Mouse (Mus musculus): Measurements from ENCODE around the gene Clic6. TPM values are rescaled to one million over a fixed set of nuclear protein-coding genes. Genes with fewer than 3 reads are reported as not detected.

Gene Clic6
- polyA plus RNA-seq, 2 experiments = 1.5 to 2.7 TPM

DNA sequence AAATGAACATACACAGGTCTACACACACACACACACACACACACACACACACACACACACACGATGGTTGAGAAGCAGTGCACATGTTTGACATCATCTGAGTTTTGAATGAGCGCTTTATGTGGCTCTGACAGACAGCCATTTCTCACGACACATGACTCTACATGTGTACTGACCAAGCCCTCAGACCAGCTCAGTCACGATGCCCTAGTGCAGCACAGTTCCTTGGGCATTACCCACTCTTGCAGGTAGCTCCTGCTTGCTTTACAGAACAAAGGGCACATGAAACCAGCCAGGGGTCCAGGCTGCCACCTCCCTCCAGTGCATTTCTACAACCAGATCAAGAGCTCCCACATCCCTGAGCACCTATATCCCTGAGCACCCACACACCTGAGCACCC is 42.6 kb upstream of the Clic6 start:
- Histone ChIP-seq H3K27me3 (ENCODE audit: control insufficient read depth, insufficient read depth, low read length) (no peaks in the 10 kb centered on the region), H3K27ac (replicated peaks; ENCODE audit: low read depth, low read length) (peak overlapping the region; percentile 65)
- TF ChIP-seq POLR2A (IDR thresholded peaks at IDR 0.05; ENCODE audit: borderline replicate concordance, extremely low read depth, insufficient read depth, insufficient read length) = no peak

DNA sequence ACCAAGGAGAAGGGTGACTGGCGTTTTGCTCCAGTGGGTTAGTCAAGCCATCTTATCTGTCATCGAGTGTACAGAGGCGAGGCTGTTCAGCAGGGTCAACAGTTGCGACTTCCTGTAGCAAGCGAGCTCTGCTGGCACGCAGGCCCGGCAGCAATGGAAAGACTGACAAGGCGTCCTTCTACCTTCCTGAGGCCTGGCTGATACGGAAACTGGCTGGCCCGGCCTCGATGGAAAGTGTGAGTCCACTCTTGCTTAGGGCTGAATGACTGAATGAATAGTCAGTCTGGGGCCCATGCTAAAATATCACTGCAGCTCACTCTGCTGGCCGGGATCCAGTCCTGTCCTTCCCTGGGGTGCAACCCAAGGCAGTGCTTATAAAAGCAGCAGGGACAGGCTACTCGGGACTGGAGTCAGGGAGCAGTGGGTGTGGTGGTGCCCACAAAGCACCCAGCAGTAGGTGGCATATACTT is 41.9 kb upstream of the Clic6 start:
- 58% methylated on average over 13 of the region's 13 CpGs for WGBS
- H3K4me1 ChIP-seq (ENCODE audit: control insufficient read depth, insufficient read depth, low read length) = peaks cover 19% of the 10 kb centered on the region; the same call in 1 of the 2 replicates
- H3K9ac ChIP-seq (ENCODE audit: low read depth, low read length, severe bottlenecking) = no peak overlapping the region
- H3K36me3 ChIP-seq (ENCODE audit: control insufficient read depth, insufficient read depth, low read length) = no peaks in the 10 kb centered on the region
- H3K9me3 ChIP-seq (ENCODE audit: control insufficient read depth, low read length) = no peaks in the 10 kb centered on the region
- no peak overlapping the region for H3K4me3 ChIP-seq (replicated peaks; ENCODE audit: low read length)
- H3K4me2 ChIP-seq (replicated peaks; ENCODE audit: low read depth, low read length, severe bottlenecking) = no peak overlapping the region
- DNase-seq (ENCODE audit: low spot score) (peak; percentile 74), ATAC-seq (ENCODE audit: low FRiP score, low read depth) (peak; percentile 56)
- no peak for TF ChIP-seq POLR2A (IDR thresholded peaks at IDR 0.05; ENCODE audit: borderline replicate concordance, extremely low read depth, insufficient read depth, insufficient read length)
- H3K27me3 ChIP-seq (ENCODE audit: control insufficient read depth, insufficient read depth, low read length) = no peaks in the 10 kb centered on the region
- H3K27ac ChIP-seq (replicated peaks; ENCODE audit: low read depth, low read length) = peak overlapping the region; percentile 65; the same call in 1 of the 2 replicates

More for the DNA sequence above, 42.6 kb upstream of the Clic6 start:
- DNase-seq (ENCODE audit: low spot score) (no peak), ATAC-seq (ENCODE audit: low FRiP score, low read depth) (no peak)
- Histone ChIP-seq H3K4me2 (replicated peaks; ENCODE audit: low read depth, low read length, severe bottlenecking) (no peak overlapping the region), H3K9ac (ENCODE audit: low read depth, low read length, severe bottlenecking) (no peak overlapping the region), H3K4me1 (ENCODE audit: control insufficient read depth, insufficient read depth, low read length) (peaks cover 19% of the 10 kb centered on the region; the same call in 1 of the 2 replicates), H3K4me3 (replicated peaks; ENCODE audit: low read length) (no peak overlapping the region), H3K36me3 (ENCODE audit: control insufficient read depth, insufficient read depth, low read length) (no peaks in the 10 kb centered on the region), H3K9me3 (ENCODE audit: control insufficient read depth, low read length) (no peaks in the 10 kb centered on the region)
- WGBS = 86% methylated on average over 4 of the region's 4 CpGs

DNA sequence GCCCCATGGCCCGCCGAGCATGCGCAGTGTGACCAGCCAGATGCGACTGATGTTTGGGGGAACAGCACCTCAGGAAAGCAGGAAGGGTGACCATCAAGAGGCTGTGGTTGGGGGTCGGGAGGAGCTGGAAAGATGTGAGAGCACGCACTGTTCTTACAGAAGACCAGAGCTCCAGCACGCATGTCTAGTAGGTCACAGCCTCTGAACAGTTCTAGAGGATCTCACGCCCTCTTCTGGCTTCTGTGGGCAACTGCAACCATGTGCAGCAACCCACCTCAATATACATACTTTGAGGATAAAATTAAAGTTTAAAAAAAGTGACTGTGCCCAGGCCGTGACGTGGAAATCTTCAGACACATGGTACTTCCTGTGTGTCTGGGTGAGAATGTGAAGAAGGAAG is 40.2 kb upstream of the Clic6 start:
- no peak overlapping the region for H3K4me2 ChIP-seq (replicated peaks; ENCODE audit: low read depth, low read length, severe bottlenecking)
- no peaks in the 10 kb centered on the region for H3K27me3 ChIP-seq (ENCODE audit: control insufficient read depth, insufficient read depth, low read length)
- no peak for ATAC-seq (ENCODE audit: low FRiP score, low read depth)
- no peaks in the 10 kb centered on the region for H3K9me3 ChIP-seq (ENCODE audit: control insufficient read depth, low read length)
- H3K9ac ChIP-seq (ENCODE audit: low read depth, low read length, severe bottlenecking) = no peak overlapping the region
- H3K4me1 ChIP-seq (ENCODE audit: control insufficient read depth, insufficient read depth, low read length) = peaks cover 19% of the 10 kb centered on the region; the same call in 1 of the 2 replicates
- 65% methylated on average over 10 of the region's 10 CpGs for WGBS
- no peak overlapping the region for H3K4me3 ChIP-seq (replicated peaks; ENCODE audit: low read length)
- no peak for TF ChIP-seq POLR2A (IDR thresholded peaks at IDR 0.05; ENCODE audit: borderline replicate concordance, extremely low read depth, insufficient read depth, insufficient read length)
- no peak overlapping the region for H3K27ac ChIP-seq (replicated peaks; ENCODE audit: low read depth, low read length)
- no peaks in the 10 kb centered on the region for H3K36me3 ChIP-seq (ENCODE audit: control insufficient read depth, insufficient read depth, low read length)
- peak; percentile 54 for DNase-seq (ENCODE audit: low spot score)

- no peak for ATAC-seq (ENCODE audit: low FRiP score, low read depth)
- TF ChIP-seq POLR2A (IDR thresholded peaks at IDR 0.05; ENCODE audit: borderline replicate concordance, extremely low read depth, insufficient read depth, insufficient read length) = no peak
- WGBS = 86% methylated on average over 14 of the region's 14 CpGs
Measured at GRCm38 (mm10) chr16:92449080-92449479, 36.5 kb upstream of the Clic6 start.

GRCm38 (mm10) chr16:92450331-92450730 is 35.2 kb upstream of the Clic6 start:
- ATAC-seq (ENCODE audit: low FRiP score, low read depth) = no peak
- no peak overlapping the region for H3K9ac ChIP-seq (ENCODE audit: low read depth, low read length, severe bottlenecking)
- no peak overlapping the region for H3K27ac ChIP-seq (replicated peaks; ENCODE audit: low read depth, low read length)
- 88% methylated on average over 8 of the region's 8 CpGs for WGBS
- H3K27me3 ChIP-seq (ENCODE audit: control insufficient read depth, insufficient read depth, low read length) = no peaks in the 10 kb centered on the region
- H3K9me3 ChIP-seq (ENCODE audit: control insufficient read depth, low read length) = no peaks in the 10 kb centered on the region
- H3K4me1 ChIP-seq (ENCODE audit: control insufficient read depth, insufficient read depth, low read length) = no peaks in the 10 kb centered on the region
- no peaks in the 10 kb centered on the region for H3K36me3 ChIP-seq (ENCODE audit: control insufficient read depth, insufficient read depth, low read length)
- H3K4me3 ChIP-seq (replicated peaks; ENCODE audit: low read length) = no peak overlapping the region
- DNase-seq (ENCODE audit: low spot score) = no peak
- H3K4me2 ChIP-seq (replicated peaks; ENCODE audit: low read depth, low read length, severe bottlenecking) = no peak overlapping the region
- TF ChIP-seq POLR2A (IDR thresholded peaks at IDR 0.05; ENCODE audit: borderline replicate concordance, extremely low read depth, insufficient read depth, insufficient read length) = no peak

More at GRCm38 (mm10) chr16:92449080-92449479, 36.5 kb upstream of the Clic6 start:
- Histone ChIP-seq H3K36me3 (ENCODE audit: control insufficient read depth, insufficient read depth, low read length) (no peaks in the 10 kb centered on the region), H3K27ac (replicated peaks; ENCODE audit: low read depth, low read length) (no peak overlapping the region), H3K4me3 (replicated peaks; ENCODE audit: low read length) (no peak overlapping the region), H3K9ac (ENCODE audit: low read depth, low read length, severe bottlenecking) (no peak overlapping the region), H3K9me3 (ENCODE audit: control insufficient read depth, low read length) (no peaks in the 10 kb centered on the region), H3K4me2 (replicated peaks; ENCODE audit: low read depth, low read length, severe bottlenecking) (no peak overlapping the region), H3K27me3 (ENCODE audit: control insufficient read depth, insufficient read depth, low read length) (no peaks in the 10 kb centered on the region), H3K4me1 (ENCODE audit: control insufficient read depth, insufficient read depth, low read length) (0 out of 2 replicates have a peak, but pooled peaks cover 3% of the 10 kb centered on the region)
- no peak for DNase-seq (ENCODE audit: low spot score)

Measured in limb, embryonic 14.5 days (tissue).